Mouse (Mus musculus) spleen, postnatal 14 days (tissue): ENCODE data around the gene Nt5e.

ENCODE experiments used
- DNase-seq, 2 experiments: peaks; one replicate each; pipeline ENCODE4 v3.0.0; 2021 to 2022; ENCODE audit warnings: low spot score in 2 of 2

Gene Nt5e

GRCm38 (mm10) chr9:88344424-88344823, 17.4 kb downstream of the Nt5e start:
- no peak for DNase-seq

- no peak for DNase-seq
These were observed 19.9 kb downstream of the Nt5e start for GRCm38 (mm10) chr9:88346857-88347256.

- DNase-seq, result no peak
These were observed 21.6 kb downstream of the Nt5e start for GRCm38 (mm10) chr9:88348623-88349022.

GRCm38 (mm10) chr9:88350317-88350716, 23.3 kb downstream of the Nt5e start:
- DNase-seq, result no peak

GRCm38 (mm10) chr9:88351163-88351562, 24.2 kb downstream of the Nt5e start:
- no peak for DNase-seq

- no peak for DNase-seq
These were observed 25.7 kb downstream of the Nt5e start for GRCm38 (mm10) chr9:88352741-88353140.

- no peak for DNase-seq
These were observed 26.5 kb downstream of the Nt5e start for GRCm38 (mm10) chr9:88353459-88353858.

GRCm38 (mm10) chr9:88357173-88357572, 30.2 kb downstream of the Nt5e start:
- no peak for DNase-seq

GRCm38 (mm10) chr9:88359140-88359539, 32.1 kb downstream of the Nt5e start:
- DNase-seq, result no peak

- DNase-seq, result no peak
These were observed 34.4 kb downstream of the Nt5e start for GRCm38 (mm10) chr9:88361211-88361909.

- no peak for DNase-seq
These were observed 35.3 kb downstream of the Nt5e start for GRCm38 (mm10) chr9:88362055-88362850.

- DNase-seq, result no peak
These were observed 36.1 kb downstream of the Nt5e start for GRCm38 (mm10) chr9:88363102-88363501.

GRCm38 (mm10) chr9:88366308-88366707, 39.3 kb downstream of the Nt5e start:
- no peak for DNase-seq

- no peak for DNase-seq
These were observed 39.8 kb downstream of the Nt5e start for GRCm38 (mm10) chr9:88366819-88367218.

GRCm38 (mm10) chr9:88367322-88367721, 40.3 kb downstream of the Nt5e start:
- DNase-seq, result no peak

GRCm38 (mm10) chr9:88367751-88368150, 40.8 kb downstream of the Nt5e start:
- no peak for DNase-seq

GRCm38 (mm10) chr9:88368476-88368875, 41.5 kb downstream of the Nt5e start:
- DNase-seq, result no peak

GRCm38 (mm10) chr9:88369666-88370065, 42.7 kb downstream of the Nt5e start:
- no peak for DNase-seq

GRCm38 (mm10) chr9:88371201-88371600, 44.2 kb downstream of the Nt5e start:
- DNase-seq, result no peak

GRCm38 (mm10) chr9:88373001-88373400, 46.0 kb downstream of the Nt5e start:
- no peak for DNase-seq

GRCm38 (mm10) chr9:88377483-88377882, 50.5 kb downstream of the Nt5e start:
- DNase-seq, result no peak

- DNase-seq, result no peak
These were observed 52.1 kb downstream of the Nt5e start for GRCm38 (mm10) chr9:88379057-88379456.

- DNase-seq, result no peak
These were observed 53.1 kb downstream of the Nt5e start for GRCm38 (mm10) chr9:88380076-88380475.
